Mouse (Mus musculus) bone marrow, adult 2 months (tissue): ENCODE results near the gene Olfr767. TPM values are rescaled to one million over a fixed set of nuclear protein-coding genes. Genes with fewer than 3 reads are reported as not detected.
"Not testable (repeated sequence)": the region's sequence is repeated elsewhere in the genome, so short reads cannot be mapped to it uniquely, and the experiment has no call there.

Experiments
- H3K27ac ChIP-seq: fragments of 200-500 bp; 2 replicates; pipeline ENCODE4 v1.5.1; 2012; ENCODE audit warnings: low read depth, mild to moderate bottlenecking, control low read depth, inconsistent platforms, low read length; ENCODE audit not compliant: control insufficient read depth, poor library complexity, insufficient read depth
- H3K4me1 ChIP-seq: fragments of 200-500 bp; 2 replicates; pipeline ENCODE4 v1.6.1; 2011; ENCODE audit warnings: low read length; ENCODE audit not compliant: control insufficient read depth, insufficient read depth
- H3K4me3 ChIP-seq: fragments of 200-500 bp; replicated peaks from 2 replicates; pipeline ENCODE3; 2011; ENCODE audit warnings: mild to moderate bottlenecking, low read depth, low read length, control low read depth; ENCODE audit not compliant: control insufficient read depth
- CTCF ChIP-seq: fragments of 200-500 bp; IDR thresholded peaks from 2 replicates; pipeline ENCODE4 v1.5.1; 2011; ENCODE audit warnings: low read length, control low read depth; ENCODE audit not compliant: control insufficient read depth, insufficient read depth
- POLR2A ChIP-seq: fragments of 200-500 bp; IDR thresholded peaks from 2 replicates; pipeline ENCODE4 v1.6.1; 2011; ENCODE audit warnings: low read depth, mild to moderate bottlenecking, control low read depth, low read length, borderline replicate concordance; ENCODE audit not compliant: control insufficient read depth
- WGBS: fragments of 180-500 bp; shearing (Covaris S2); methylation state at CpG from one replicate; pipeline ENCODE4 v1.1.7; 2018; 5-methylcytosine and 5-hydroxymethylcytosine counted together
- polyA plus RNA-seq: library from polyadenylated mRNA; stranded (reverse); fragments of >200 nt; gene quantifications from 2 replicates; pipeline ENCODE4 v1.2.4, GENCODE M21; 2011; ENCODE audit warnings: low replicate concordance; ENCODE audit not compliant: missing spikeins, insufficient read depth, insufficient read length

Gene Olfr767
- not detected in 2 replicates for polyA plus RNA-seq

- not testable (repeated sequence) for H3K27ac ChIP-seq, H3K4me1 ChIP-seq, H3K4me3 ChIP-seq
Measured at GRCm38 (mm10) chr10:129082810-129083209, at the start of gene Olfr767. Gene Olfr767, minus strand, starts transcription at chr10:129082910.

DNA sequence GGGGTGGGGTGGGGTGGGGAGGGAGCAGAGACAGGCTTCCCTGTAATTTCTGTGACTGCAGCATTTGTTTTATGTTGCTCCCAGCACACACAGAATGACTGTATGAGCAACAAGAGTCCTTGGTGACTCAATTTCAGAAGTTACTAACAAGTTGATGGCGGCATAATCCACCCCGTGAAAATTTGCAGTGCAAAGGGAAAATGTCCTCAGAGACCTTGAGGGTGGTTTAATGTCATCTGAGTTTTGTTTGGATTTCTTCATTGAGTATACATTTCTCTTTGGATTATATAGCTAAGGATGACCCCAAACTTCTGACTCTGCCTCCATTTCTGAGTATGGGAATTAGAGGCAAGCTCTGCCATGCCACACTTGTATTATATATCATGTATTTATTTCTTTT is 35.1 kb upstream of the Olfr767 start, which contains the start of gene Olfr769:
TSS of gene Olfr769 (minus strand) at position 101 of the 400 bp plus-strand sequence.
- TF ChIP-seq CTCF = no peak
- no peak for TF ChIP-seq POLR2A
- WGBS = 76% methylated on average over 2 of the region's 2 CpGs
- Histone ChIP-seq H3K4me1 (no peaks in the 10 kb centered on the region), H3K4me3 (no peak within 1 kb of the TSS), H3K27ac (no peak within 1 kb of the TSS)

GRCm38 (mm10) chr10:129115146-129115545 is 32.4 kb upstream of the Olfr767 start:
- H3K27ac ChIP-seq = no peak overlapping the region
- TF ChIP-seq POLR2A (no peak), CTCF (no peak)
- H3K4me3 ChIP-seq = no peak overlapping the region
- WGBS = 90% methylated on average over 3 of the region's 3 CpGs
- no peaks in the 10 kb centered on the region for H3K4me1 ChIP-seq

GRCm38 (mm10) chr10:129101231-129101630 is 18.5 kb upstream of the Olfr767 start:
- WGBS = 58% methylated on average over 3 of the region's 3 CpGs
- Histone ChIP-seq H3K4me1 (no peaks in the 10 kb centered on the region), H3K4me3 (no peak overlapping the region), H3K27ac (no peak overlapping the region)
- no peak for TF ChIP-seq CTCF
- no peak for TF ChIP-seq POLR2A

- TF ChIP-seq POLR2A (no peak), CTCF (no peak)
- WGBS = 75% methylated on average over 1 of the region's 1 CpGs
- H3K4me1 ChIP-seq = no peaks in the 10 kb centered on the region
Measured at GRCm38 (mm10) chr10:129099275-129099674, 16.6 kb upstream of the Olfr767 start, which contains the start of gene Olfr768. Gene Olfr768, minus strand, starts transcription at chr10:129099375.

DNA sequence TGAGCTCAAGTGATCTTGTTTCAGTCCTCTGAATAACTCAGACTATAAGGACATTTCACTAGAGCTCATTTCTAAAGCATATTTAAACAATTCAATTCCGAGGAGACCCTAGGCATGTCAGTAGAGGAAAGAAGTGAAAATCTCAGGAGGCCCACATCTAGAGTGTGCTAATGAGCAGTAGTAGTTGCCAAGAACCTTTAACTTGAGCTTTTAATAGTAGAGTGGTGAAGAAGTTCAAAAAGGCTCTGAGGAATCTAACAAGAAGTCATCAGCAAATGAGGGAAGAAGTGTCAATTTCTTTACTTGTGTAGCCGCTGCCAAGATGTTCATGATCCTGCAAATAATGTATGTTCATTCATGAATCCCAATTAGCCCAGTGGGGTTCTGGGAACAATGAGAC is 13.8 kb downstream of the Olfr767 start, which contains the start of gene Olfr766-ps1:
TSS of gene Olfr766-ps1 (minus strand) at position 101 of the 400 bp plus-strand sequence.
- Histone ChIP-seq H3K4me3 (no peak within 1 kb of the TSS), H3K27ac (no peak within 1 kb of the TSS), H3K4me1 (no peaks in the 10 kb centered on the region)
- TF ChIP-seq POLR2A (no peak), CTCF (no peak)
- WGBS = 80% methylated on average over 2 of the region's 2 CpGs

More at GRCm38 (mm10) chr10:129099275-129099674, 16.6 kb upstream of the Olfr767 start, which contains the start of gene Olfr768:
- Histone ChIP-seq H3K4me3 (no peak within 1 kb of the TSS), H3K27ac (no peak within 1 kb of the TSS)

GRCm38 (mm10) chr10:129049898-129050297 is 32.8 kb downstream of the Olfr767 start, which contains the start of gene Olfr765:
Gene Olfr765, minus strand, starts transcription at chr10:129049998.
- H3K4me3 ChIP-seq, H3K4me1 ChIP-seq, H3K27ac ChIP-seq: not testable (repeated sequence)

DNA sequence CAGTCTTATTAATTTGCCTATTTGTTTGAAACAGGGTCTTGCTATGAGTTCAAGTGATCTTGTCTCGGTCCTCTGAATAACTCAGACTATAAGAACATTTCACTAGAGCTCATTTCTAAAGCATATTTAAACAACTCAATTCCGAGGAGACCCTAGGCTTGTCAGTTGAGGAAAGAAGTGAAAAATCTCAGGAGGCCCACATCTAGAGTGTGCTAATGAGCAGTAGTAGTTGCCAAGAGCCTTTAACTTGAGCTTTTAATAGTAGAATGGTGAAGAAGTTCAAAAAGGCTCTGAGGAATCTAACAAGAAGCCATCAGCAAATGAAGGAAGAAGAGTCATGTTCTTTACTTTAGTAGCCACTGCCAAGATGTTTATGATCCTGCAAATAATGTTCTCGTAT is 42.9 kb downstream of the Olfr767 start, which contains the start of gene Olfr764-ps1:
TSS of gene Olfr764-ps1 (minus strand) at position 101 of the 400 bp plus-strand sequence.
- Histone ChIP-seq H3K4me3 (no peak within 1 kb of the TSS), H3K27ac (no peak within 1 kb of the TSS), H3K4me1 (no peaks in the 10 kb centered on the region)
- 68% methylated on average over 3 of the region's 3 CpGs for WGBS
- TF ChIP-seq POLR2A (no peak), CTCF (no peak)

GRCm38 (mm10) chr10:129028343-129028742 is 54.4 kb downstream of the Olfr767 start:
- H3K27ac ChIP-seq = no peak overlapping the region
- H3K4me1 ChIP-seq = no peaks in the 10 kb centered on the region
- 60% methylated on average over 2 of the region's 2 CpGs for WGBS
- no peak overlapping the region for H3K4me3 ChIP-seq
- TF ChIP-seq CTCF = no peak
- no peak for TF ChIP-seq POLR2A
